Mouse (Mus musculus) myocyte (in vitro differentiated cells): Measurements from ENCODE around the gene Pakap. TPM values are rescaled to one million over a fixed set of nuclear protein-coding genes. Genes with fewer than 3 reads are reported as not detected.

Experiments used
- H3K27me3 ChIP-seq: one replicate; pipeline ENCODE4 v1.6.1; 2011; ENCODE audit not compliant: control insufficient read depth, insufficient read depth, insufficient read length
- H3K36me3 ChIP-seq: one replicate; pipeline ENCODE4 v1.6.1; 2011; ENCODE audit not compliant: control insufficient read depth, insufficient read depth
- H3K4me2 ChIP-seq: one replicate; pipeline ENCODE4 v1.6.1; 2011; ENCODE audit warnings: low read depth, control low read depth
- H3K4me3 ChIP-seq: one replicate; pipeline ENCODE4 v1.5.1; 2011; ENCODE audit warnings: mild to moderate bottlenecking, control low read depth, moderate library complexity
- H3K79me2 ChIP-seq: one replicate; pipeline ENCODE4 v1.6.1; 2011; ENCODE audit not compliant: control insufficient read depth, insufficient read depth
- H3ac ChIP-seq: one replicate; pipeline ENCODE4 v1.6.1; 2011; ENCODE audit not compliant: control insufficient read depth, insufficient read length
- CEBPB ChIP-seq: IDR thresholded peaks from 2 replicates; pipeline ENCODE4 v1.6.1; 2011; ENCODE audit warnings: mild to moderate bottlenecking, moderate library complexity; ENCODE audit not compliant: poor library complexity, insufficient read depth, severe bottlenecking
- E2F4 ChIP-seq: IDR thresholded peaks from one replicate; pipeline ENCODE4 v1.6.1; 2011; ENCODE audit warnings: mild to moderate bottlenecking, control low read depth, moderate library complexity; ENCODE audit not compliant: insufficient read depth
- MAX ChIP-seq: IDR thresholded peaks from one replicate; pipeline ENCODE4 v1.6.1; 2011; ENCODE audit warnings: low read depth, mild to moderate bottlenecking, control low read depth
- MYOD1 ChIP-seq, 3 experiments: IDR thresholded peaks; one replicate each; pipeline ENCODE4 v1.6.1; 2011; ENCODE audit warnings: control low read depth in 2 of 3, low read depth in 2 of 3, mild to moderate bottlenecking in 2 of 3, moderate library complexity in 1 of 3; ENCODE audit not compliant: insufficient read length in 2 of 3, control insufficient read depth in 1 of 3
- MYOG ChIP-seq, 3 experiments: IDR thresholded peaks; one replicate each; pipeline ENCODE4 v1.6.1; 2011; ENCODE audit warnings: control low read depth in 2 of 3, low read depth in 2 of 3, mild to moderate bottlenecking in 2 of 3; ENCODE audit not compliant: insufficient read length in 2 of 3, control insufficient read depth in 1 of 3, insufficient read depth in 1 of 3
- POLR2A ChIP-seq: IDR thresholded peaks from one replicate; pipeline ENCODE4 v1.6.1; 2011; ENCODE audit warnings: low read depth, mild to moderate bottlenecking, control low read depth, moderate library complexity; ENCODE audit not compliant: insufficient read length
- POLR2AphosphoS2 ChIP-seq: IDR thresholded peaks from one replicate; pipeline ENCODE4 v1.6.1; 2011; ENCODE audit warnings: low read depth, control low read depth; ENCODE audit not compliant: insufficient read length
- REST ChIP-seq: IDR thresholded peaks from one replicate; pipeline ENCODE4 v1.6.1; 2011; ENCODE audit warnings: mild to moderate bottlenecking, control low read depth, moderate library complexity; ENCODE audit not compliant: insufficient read depth, insufficient read length
- SRF ChIP-seq: IDR thresholded peaks from one replicate; pipeline ENCODE4 v1.6.1; 2011; ENCODE audit warnings: low read depth; ENCODE audit not compliant: control insufficient read depth, insufficient read length
- TCF12 ChIP-seq: IDR thresholded peaks from one replicate; pipeline ENCODE4 v1.6.1; 2011; ENCODE audit warnings: mild to moderate bottlenecking, control low read depth; ENCODE audit not compliant: poor library complexity, insufficient read depth, severe bottlenecking
- TCF3 ChIP-seq: IDR thresholded peaks from one replicate; pipeline ENCODE4 v1.6.1; 2011; ENCODE audit warnings: low read depth, control low read depth; ENCODE audit not compliant: insufficient read length
- USF1 ChIP-seq: IDR thresholded peaks from one replicate; pipeline ENCODE4 v1.6.1; 2011; ENCODE audit warnings: low read depth, mild to moderate bottlenecking, control low read depth, moderate library complexity
- polyA plus RNA-seq: library from polyadenylated mRNA; unstranded; fragments of >200 nt; fragmentation: generic; extraction: Trizol; gene quantifications from one replicate; pipeline ENCODE4 v1.2.1, GENCODE M21; 2012; ENCODE audit warnings: missing spikeins

The Pakap gene
- polyA plus RNA-seq, 1 experiment = 6.5 TPM

DNA sequence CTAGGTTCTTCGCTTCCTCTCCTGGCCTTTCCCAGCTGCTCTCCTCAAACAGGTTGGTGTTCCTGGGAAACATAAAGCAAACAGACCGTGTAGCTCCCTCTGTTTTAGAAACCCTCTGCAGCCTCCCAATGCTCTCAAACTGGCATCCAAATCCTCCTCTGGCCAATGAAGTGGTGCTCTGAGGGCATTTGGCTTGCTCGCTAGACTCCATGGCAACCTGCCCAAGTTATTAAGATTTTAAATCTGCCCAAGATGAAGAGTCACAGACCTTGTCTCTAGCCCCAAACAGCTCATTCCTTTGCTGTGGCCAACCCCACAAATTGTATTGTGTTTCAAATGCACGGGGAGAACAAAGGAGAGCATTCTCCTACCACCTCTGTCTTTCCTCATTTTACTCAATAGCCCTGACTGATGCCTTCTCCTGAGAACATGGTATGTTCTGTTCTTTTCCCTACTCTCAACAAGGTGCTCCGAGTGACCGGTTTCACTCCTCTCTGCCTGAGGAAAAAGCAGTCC is 356.6 kb downstream of the Pakap start:
- no peak overlapping the region for H3ac ChIP-seq
- H3K27me3 ChIP-seq = no peaks in the 10 kb centered on the region
- H3K36me3 ChIP-seq = no peaks in the 10 kb centered on the region
- no peak overlapping the region for H3K4me2 ChIP-seq
- no peaks in the 10 kb centered on the region for H3K79me2 ChIP-seq
- no peak for TF ChIP-seq MAX
- TF ChIP-seq TCF12 = no peak
- no peak for TF ChIP-seq MYOD1 (IDR thresholded peaks at IDR 0.05; ENCODE audit: control insufficient read depth in 1 of 3, insufficient read length in 2 of 3, low read depth in 2 of 3)
- TF ChIP-seq TCF3 = no peak
- no peak for TF ChIP-seq SRF
- no peak for TF ChIP-seq POLR2A
- TF ChIP-seq REST = no peak
- no peak for TF ChIP-seq MYOG (IDR thresholded peaks at IDR 0.05; ENCODE audit: control insufficient read depth in 1 of 3, insufficient read depth in 1 of 3, insufficient read length in 2 of 3, low read depth in 2 of 3)
- TF ChIP-seq CEBPB = no peak
- no peak for TF ChIP-seq USF1
- H3K4me3 ChIP-seq = no peak overlapping the region

DNA sequence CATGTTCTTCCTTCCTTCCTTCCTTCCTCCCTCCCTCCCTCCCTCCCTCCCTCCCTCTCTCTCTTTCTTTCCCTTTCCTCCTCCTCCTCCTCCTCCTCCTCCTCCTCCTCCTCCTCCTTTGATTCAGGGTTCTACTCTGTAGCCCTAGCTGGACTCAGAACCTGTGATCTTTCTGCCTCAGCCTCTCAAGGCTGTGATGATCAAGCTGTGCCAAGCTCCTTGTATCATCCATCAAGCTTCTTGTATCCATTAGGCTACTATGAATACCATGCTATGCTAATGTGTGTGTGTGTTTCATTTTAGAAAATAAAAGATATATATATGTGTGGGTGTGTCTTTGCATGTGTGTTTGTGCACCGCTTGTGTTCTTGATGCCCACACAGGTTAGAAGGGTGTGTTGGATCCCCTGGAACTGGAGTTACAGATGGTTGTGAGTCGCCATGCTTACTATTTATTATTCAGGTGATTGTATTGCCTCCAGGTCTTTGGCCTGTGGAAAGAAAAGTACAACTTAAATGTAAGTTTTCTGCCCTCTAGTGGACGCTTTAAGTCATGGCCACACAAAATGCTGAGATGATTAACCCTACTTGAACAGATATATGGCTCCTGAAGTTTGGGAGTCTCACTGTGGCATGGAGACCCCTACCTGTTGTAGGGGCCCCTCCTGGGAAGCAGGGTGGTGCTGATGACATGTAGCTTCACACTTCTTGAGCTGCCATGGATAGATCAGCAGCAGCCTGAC is 359.7 kb downstream of the Pakap start:
- no peak for TF ChIP-seq REST
- TF ChIP-seq CEBPB = no peak
- no peak for TF ChIP-seq MAX
- TF ChIP-seq SRF = no peak
- no peak for TF ChIP-seq TCF3
- Histone ChIP-seq H3K4me3 (no peak overlapping the region), H3ac (no peak overlapping the region), H3K4me2 (no peak overlapping the region), H3K79me2 (no peaks in the 10 kb centered on the region), H3K36me3 (no peaks in the 10 kb centered on the region), H3K27me3 (no peaks in the 10 kb centered on the region)

DNA sequence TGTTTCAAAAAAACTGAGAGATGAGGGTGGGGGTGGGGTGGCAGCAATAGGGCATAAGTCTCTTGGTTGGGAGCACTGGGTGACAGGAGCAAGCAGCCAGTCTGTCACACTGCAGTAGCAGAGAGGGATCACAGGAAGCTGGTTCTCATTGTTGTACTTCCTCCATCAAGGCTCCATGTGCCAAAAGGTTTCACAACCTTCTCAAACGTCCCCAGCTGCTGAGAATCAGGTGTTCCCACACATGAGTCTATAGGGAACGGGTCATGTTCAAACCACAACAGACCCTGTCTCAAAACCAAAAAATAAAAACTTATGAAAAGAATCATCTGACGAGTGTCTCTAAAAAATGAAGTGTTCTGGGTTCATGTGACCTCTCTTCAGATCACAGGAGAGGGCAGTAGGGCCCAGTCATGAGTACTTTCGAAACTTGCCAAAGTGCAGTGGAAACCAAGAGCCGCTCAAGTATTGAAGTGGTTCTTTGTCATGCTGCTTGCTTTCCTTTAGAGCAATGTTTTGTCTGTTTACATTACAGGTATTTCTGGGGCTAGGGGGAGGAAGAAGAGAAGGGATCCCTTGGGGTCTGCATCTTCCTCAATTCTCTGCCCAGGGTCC is 362.7 kb downstream of the Pakap start:
- no peaks in the 10 kb centered on the region for H3K27me3 ChIP-seq
- H3K36me3 ChIP-seq = no peaks in the 10 kb centered on the region
- no peak overlapping the region for H3ac ChIP-seq
- no peak overlapping the region for H3K4me3 ChIP-seq
- TF ChIP-seq REST = no peak
- no peak for TF ChIP-seq USF1
- no peak for TF ChIP-seq MAX
- TF ChIP-seq TCF3 = no peak
- H3K4me2 ChIP-seq = no peak overlapping the region
- no peaks in the 10 kb centered on the region for H3K79me2 ChIP-seq

DNA sequence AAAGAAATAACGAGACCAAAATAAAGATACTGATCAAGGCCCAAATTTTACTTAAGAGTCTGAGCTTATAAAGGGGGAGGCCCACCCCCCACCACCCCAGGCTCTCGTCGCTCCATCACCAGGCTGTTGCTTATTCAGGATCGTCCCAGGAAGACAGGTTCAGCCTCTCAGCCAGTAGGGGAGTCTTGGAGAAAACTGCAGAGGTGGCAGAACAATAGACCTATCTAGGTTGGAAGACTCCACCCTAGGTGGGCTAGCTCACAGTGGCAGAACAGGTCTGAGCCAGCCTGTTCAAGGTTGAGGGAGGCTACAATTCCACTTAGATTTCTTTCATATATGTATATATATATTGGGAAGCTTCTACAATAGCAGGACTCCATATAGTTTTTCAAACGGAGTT is 366.2 kb downstream of the Pakap start:
- no peaks in the 10 kb centered on the region for H3K27me3 ChIP-seq
- H3K79me2 ChIP-seq = no peaks in the 10 kb centered on the region
- H3ac ChIP-seq = no peak overlapping the region
- no peaks in the 10 kb centered on the region for H3K36me3 ChIP-seq
- TF ChIP-seq POLR2A (no peak), TCF3 (no peak), MYOG (IDR thresholded peaks at IDR 0.05; ENCODE audit: control insufficient read depth in 1 of 3, insufficient read depth in 1 of 3, insufficient read length in 2 of 3, low read depth in 2 of 3) (no peak), E2F4 (no peak), MYOD1 (IDR thresholded peaks at IDR 0.05; ENCODE audit: control insufficient read depth in 1 of 3, insufficient read length in 2 of 3, low read depth in 2 of 3) (no peak)
- no peak overlapping the region for H3K4me3 ChIP-seq
- no peak overlapping the region for H3K4me2 ChIP-seq

DNA sequence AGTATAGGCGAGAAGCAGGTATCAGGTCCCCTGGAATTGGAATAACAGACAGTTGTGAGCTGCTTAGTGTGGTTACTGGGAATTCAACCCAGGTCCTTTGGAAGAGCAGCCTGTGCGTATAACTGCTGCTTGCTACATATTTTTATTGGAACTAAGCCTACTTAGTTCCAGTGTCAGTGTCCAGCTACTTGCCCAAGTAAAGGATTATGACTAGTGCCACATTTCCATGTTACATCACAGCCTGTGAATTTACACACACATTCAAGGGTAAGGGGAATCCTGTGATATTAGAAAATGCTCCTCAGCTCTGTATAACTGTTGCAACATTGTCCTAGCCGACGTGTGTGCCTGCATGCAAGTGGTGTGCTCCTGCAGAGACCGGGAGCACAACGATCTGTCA is 369.3 kb downstream of the Pakap start:
- no peak for TF ChIP-seq TCF3
- TF ChIP-seq REST = no peak
- no peak for TF ChIP-seq MYOD1 (IDR thresholded peaks at IDR 0.05; ENCODE audit: control insufficient read depth in 1 of 3, insufficient read length in 2 of 3, low read depth in 2 of 3)
- no peak for TF ChIP-seq E2F4
- TF ChIP-seq POLR2A = no peak
- TF ChIP-seq MAX = no peak
- no peak for TF ChIP-seq POLR2AphosphoS2
- no peak for TF ChIP-seq CEBPB
- TF ChIP-seq TCF12 = no peak
- TF ChIP-seq USF1 = no peak
- no peak for TF ChIP-seq MYOG (IDR thresholded peaks at IDR 0.05; ENCODE audit: control insufficient read depth in 1 of 3, insufficient read depth in 1 of 3, insufficient read length in 2 of 3, low read depth in 2 of 3)
- no peak for TF ChIP-seq SRF
- no peak overlapping the region for H3K4me2 ChIP-seq
- H3K36me3 ChIP-seq = peaks cover 4% of the 10 kb centered on the region
- no peak overlapping the region for H3ac ChIP-seq
- no peak overlapping the region for H3K4me3 ChIP-seq
- no peaks in the 10 kb centered on the region for H3K79me2 ChIP-seq
- no peaks in the 10 kb centered on the region for H3K27me3 ChIP-seq
